Mouse (Mus musculus): ENCODE results near the gene Hmg20b. TPM values are rescaled to one million over a fixed set of nuclear protein-coding genes. Genes with fewer than 3 reads are reported as not detected.

Gene Hmg20b
- polyA plus RNA-seq, 1 experiment, result 66.4 TPM

DNA sequence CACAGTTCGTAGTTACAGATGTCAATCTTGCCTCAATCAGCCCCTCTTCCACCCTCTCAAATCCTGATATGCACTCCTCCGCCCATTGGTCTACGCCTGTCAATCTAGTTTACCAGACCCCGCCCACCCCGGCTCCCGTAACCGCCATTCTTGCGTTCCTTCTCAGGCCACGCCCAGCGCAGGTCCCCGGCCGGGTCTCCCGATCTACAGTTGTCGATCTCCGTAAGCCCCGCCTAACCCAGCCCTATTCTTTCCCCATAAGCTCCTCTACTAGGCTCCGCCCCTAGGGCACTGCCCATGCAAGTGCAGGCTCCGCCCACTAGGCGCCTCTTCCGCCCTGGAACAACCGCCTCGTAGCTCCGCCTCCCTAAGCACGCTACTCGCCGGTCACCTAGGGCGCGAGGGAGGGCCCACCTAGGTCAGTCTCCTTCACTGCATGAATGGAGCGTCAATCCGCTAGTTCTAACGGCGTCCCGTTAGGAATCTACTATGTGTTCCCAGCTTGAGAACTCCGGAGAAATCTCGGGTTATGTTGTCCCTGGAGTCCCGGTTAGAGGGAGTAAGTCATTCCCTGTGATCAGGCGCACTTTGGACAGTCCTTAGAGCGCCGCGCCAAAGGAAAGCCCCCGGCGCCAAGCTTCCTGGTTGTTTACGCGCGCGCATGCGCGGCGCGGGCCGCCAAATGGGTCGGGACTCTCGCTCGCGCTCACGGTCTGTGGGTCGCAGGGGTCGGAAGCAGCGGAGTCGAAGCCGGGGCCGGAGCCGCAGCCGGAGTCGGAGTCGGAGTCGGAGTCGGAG, 29.5 kb downstream of the Hmg20b start, which contains the start of gene Cactin:
Gene Cactin, plus strand, starts transcription at position 554 of the 798 bp plus-strand sequence.
- peak; percentile 100 for DNase-seq
- H3K27me3 ChIP-seq (replicated peaks; ENCODE audit: control insufficient read depth, insufficient read depth, low read length), result no peaks in the 10 kb centered on the region
- peak within 1 kb of the TSS; percentile 90 for H3K27ac ChIP-seq (ENCODE audit: insufficient read depth, low read depth, low read length)
- under 1% methylated on average over 68 of the region's 68 CpGs for WGBS
- peak within 1 kb of the TSS; percentile 80 for H3K4me3 ChIP-seq (ENCODE audit: insufficient read depth, low read depth, low read length)
- peaks cover 5% of the 10 kb centered on the region; the same call in 1 of the 2 replicates for H3K4me1 ChIP-seq (ENCODE audit: control insufficient read depth, insufficient read depth, low read length)
- H3K36me3 ChIP-seq (ENCODE audit: control insufficient read depth, insufficient read depth, low read length), result no peaks in the 10 kb centered on the region
- TF ChIP-seq CTCF (conservative IDR thresholded peaks at IDR 0.05; ENCODE audit: insufficient read depth, insufficient read length, low read depth, low read length), result no peak
- TF ChIP-seq POLR2A (IDR thresholded peaks at IDR 0.05; ENCODE audit: low read depth, low read length), result no peak

GRCm38 (mm10) chr10:81319741-81320549, 30.3 kb downstream of the Hmg20b start:
- Histone ChIP-seq H3K4me3 (ENCODE audit: insufficient read depth, low read depth, low read length) (peak overlapping the region; percentile 59), H3K27me3 (replicated peaks; ENCODE audit: control insufficient read depth, insufficient read depth, low read length) (no peaks in the 10 kb centered on the region), H3K4me1 (ENCODE audit: control insufficient read depth, insufficient read depth, low read length) (peaks cover 5% of the 10 kb centered on the region; the same call in 1 of the 2 replicates), H3K36me3 (ENCODE audit: control insufficient read depth, insufficient read depth, low read length) (no peaks in the 10 kb centered on the region), H3K27ac (ENCODE audit: insufficient read depth, low read depth, low read length) (peak overlapping the region; percentile 83)
- WGBS, result 1% methylated on average over 38 of the region's 38 CpGs
- TF ChIP-seq POLR2A (IDR thresholded peaks at IDR 0.05; ENCODE audit: low read depth, low read length) (no peak), CTCF (conservative IDR thresholded peaks at IDR 0.05; ENCODE audit: insufficient read depth, insufficient read length, low read depth, low read length) (no peak)
- DNase-seq, result peak; percentile 31

DNA sequence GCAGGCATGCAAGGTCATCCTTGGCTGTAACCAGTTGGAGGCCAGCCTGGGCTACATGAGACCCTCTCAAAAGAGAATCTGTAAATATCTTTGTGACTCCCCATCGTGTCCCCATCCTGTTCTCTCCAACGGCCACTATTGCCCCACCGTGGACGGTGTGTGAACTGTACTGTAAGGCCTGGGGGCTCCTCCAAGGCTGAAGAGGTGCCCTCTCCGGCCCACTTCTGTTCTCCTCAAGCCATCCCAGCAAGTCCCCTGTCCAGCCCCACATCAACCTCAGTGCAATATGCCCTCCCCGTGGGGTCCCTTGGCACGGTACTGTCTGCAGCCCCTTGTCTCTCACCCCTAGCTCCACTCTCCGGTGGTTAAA, 31.0 kb downstream of the Hmg20b start:
- TF ChIP-seq POLR2A (IDR thresholded peaks at IDR 0.05; ENCODE audit: low read depth, low read length), result no peak
- peak; percentile 34; the same call in 1 of the 2 replicates for TF ChIP-seq CTCF (conservative IDR thresholded peaks at IDR 0.05; ENCODE audit: insufficient read depth, insufficient read length, low read depth, low read length)
- Histone ChIP-seq H3K36me3 (ENCODE audit: control insufficient read depth, insufficient read depth, low read length) (no peaks in the 10 kb centered on the region), H3K4me1 (ENCODE audit: control insufficient read depth, insufficient read depth, low read length) (peaks cover 5% of the 10 kb centered on the region; the same call in 1 of the 2 replicates), H3K27ac (ENCODE audit: insufficient read depth, low read depth, low read length) (no peak overlapping the region), H3K4me3 (ENCODE audit: insufficient read depth, low read depth, low read length) (no peak overlapping the region), H3K27me3 (replicated peaks; ENCODE audit: control insufficient read depth, insufficient read depth, low read length) (no peaks in the 10 kb centered on the region)
- 34% methylated on average over 8 of the region's 8 CpGs for WGBS
- no peak for DNase-seq

- Histone ChIP-seq H3K4me3 (ENCODE audit: insufficient read depth, low read depth, low read length) (no peak overlapping the region), H3K36me3 (ENCODE audit: control insufficient read depth, insufficient read depth, low read length) (no peaks in the 10 kb centered on the region), H3K4me1 (ENCODE audit: control insufficient read depth, insufficient read depth, low read length) (peaks cover 5% of the 10 kb centered on the region; the same call in 1 of the 2 replicates), H3K27ac (ENCODE audit: insufficient read depth, low read depth, low read length) (no peak overlapping the region), H3K27me3 (replicated peaks; ENCODE audit: control insufficient read depth, insufficient read depth, low read length) (no peaks in the 10 kb centered on the region)
- DNase-seq, result peak; percentile 45
- TF ChIP-seq CTCF (conservative IDR thresholded peaks at IDR 0.05; ENCODE audit: insufficient read depth, insufficient read length, low read depth, low read length) (no peak), POLR2A (IDR thresholded peaks at IDR 0.05; ENCODE audit: low read depth, low read length) (no peak)
- WGBS, result 72% methylated on average over 13 of the region's 13 CpGs
Observed at GRCm38 (mm10) chr10:81318589-81319329, 31.5 kb downstream of the Hmg20b start.

GRCm38 (mm10) chr10:81317273-81317672, 33.0 kb downstream of the Hmg20b start:
- peak; percentile 77 for DNase-seq
- no peak overlapping the region; the same call in 1 of the 2 replicates for H3K27ac ChIP-seq (ENCODE audit: insufficient read depth, low read depth, low read length)
- WGBS, result 22% methylated on average over 20 of the region's 20 CpGs
- H3K36me3 ChIP-seq (ENCODE audit: control insufficient read depth, insufficient read depth, low read length), result no peaks in the 10 kb centered on the region
- TF ChIP-seq CTCF (conservative IDR thresholded peaks at IDR 0.05; ENCODE audit: insufficient read depth, insufficient read length, low read depth, low read length) (no peak), POLR2A (IDR thresholded peaks at IDR 0.05; ENCODE audit: low read depth, low read length) (no peak)
- H3K4me1 ChIP-seq (ENCODE audit: control insufficient read depth, insufficient read depth, low read length), result peaks cover 5% of the 10 kb centered on the region; the same call in 1 of the 2 replicates
- H3K4me3 ChIP-seq (ENCODE audit: insufficient read depth, low read depth, low read length), result peak overlapping the region; percentile 39; the same call in 1 of the 2 replicates
- no peaks in the 10 kb centered on the region for H3K27me3 ChIP-seq (replicated peaks; ENCODE audit: control insufficient read depth, insufficient read depth, low read length)

DNA sequence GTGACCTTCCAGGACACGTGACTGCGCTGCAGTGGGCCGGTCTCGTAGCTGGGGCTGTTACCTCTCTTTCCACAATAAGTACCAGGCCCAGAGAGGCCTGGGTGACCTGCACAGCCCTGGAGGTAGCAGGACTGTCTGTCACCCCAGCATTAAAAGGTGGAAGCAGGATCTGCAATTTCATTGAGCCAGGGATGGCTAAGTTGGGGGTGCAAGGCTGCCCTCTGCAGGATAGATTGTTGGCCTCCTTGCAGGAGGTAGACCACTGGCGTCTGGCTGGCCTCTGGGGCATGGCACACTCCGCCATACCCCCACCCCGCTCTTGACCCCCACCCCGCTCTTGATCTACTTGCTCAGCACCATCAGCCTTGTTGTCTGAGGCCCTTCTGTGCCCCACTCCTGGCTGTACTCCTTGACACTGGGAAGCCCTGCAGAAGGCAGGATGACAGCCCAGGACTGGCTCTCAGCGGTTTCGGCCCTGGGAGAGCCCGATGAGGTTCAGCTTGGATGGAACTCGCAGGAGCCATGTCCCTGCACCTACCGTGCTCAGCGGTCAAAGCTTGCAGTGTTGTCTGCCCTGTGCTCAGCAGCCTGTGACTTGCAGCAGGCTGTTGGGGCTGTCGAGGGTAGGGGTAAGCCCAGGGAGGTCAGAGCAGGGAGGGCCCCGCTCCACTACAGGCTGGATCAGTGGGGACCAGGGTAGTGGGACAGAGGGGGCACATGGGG, 33.8 kb downstream of the Hmg20b start:
- Histone ChIP-seq H3K27ac (ENCODE audit: insufficient read depth, low read depth, low read length) (no peak overlapping the region), H3K36me3 (ENCODE audit: control insufficient read depth, insufficient read depth, low read length) (no peaks in the 10 kb centered on the region), H3K4me1 (ENCODE audit: control insufficient read depth, insufficient read depth, low read length) (peaks cover 5% of the 10 kb centered on the region; the same call in 1 of the 2 replicates), H3K4me3 (ENCODE audit: insufficient read depth, low read depth, low read length) (peak overlapping the region; percentile 8; the same call in 1 of the 2 replicates), H3K27me3 (replicated peaks; ENCODE audit: control insufficient read depth, insufficient read depth, low read length) (no peaks in the 10 kb centered on the region)
- no peak for TF ChIP-seq POLR2A (IDR thresholded peaks at IDR 0.05; ENCODE audit: low read depth, low read length)
- TF ChIP-seq CTCF (conservative IDR thresholded peaks at IDR 0.05; ENCODE audit: insufficient read depth, insufficient read length, low read depth, low read length), result peak; percentile 59
- 43% methylated on average over 16 of the region's 16 CpGs for WGBS
- DNase-seq, result peak; percentile 45

Measured in kidney, adult 2 months (tissue).